ENCODE assay signal across 9 mouse cellular contexts in genomic region chr13:114987161-114987560, GRCm38 (mm10). TPM values are rescaled to one million over a fixed set of nuclear protein-coding genes. Genes with fewer than 3 reads are reported as not detected.
DNase-seq lines count a peak whose midpoint lies in the region; ATAC-seq and TF ChIP-seq lines count a peak whose summit lies in the region.
"Had no signal": no experiment of that assay in that cellular context is flagged by ENCODE, and none has a peak within 500 bp of the region (broad histone marks: within the 10 kb centered on the region; RNA-seq: fewer than 3 reads in every experiment).

No protein-coding gene starts in this region.

- peak; percentile 78 for TF ChIP-seq CTCF in heart, adult 2 months (IDR thresholded peaks at IDR 0.05)
- TF ChIP-seq CTCF in E14TG2a.4 (conservative IDR thresholded peaks at IDR 0.05; ENCODE audit: low read length), result peak; percentile 22

- no peak overlapping the region for H3K4me2 ChIP-seq in forebrain, embryonic 14.5 days (ENCODE audit: low read length)

- TF ChIP-seq EP300 in heart, adult 2 months (IDR thresholded peaks at IDR 0.05; ENCODE audit: insufficient read depth, low read depth, low read length), result peak; percentile 50; the same call in 1 of the 2 replicates

- no peaks in the 10 kb centered on the region for H3K79me2 ChIP-seq in heart, adult 2 months (replicated peaks; ENCODE audit: control insufficient read depth, insufficient read depth, low read length)

- peaks cover 2% of the 10 kb centered on the region; the same call in 1 of the 2 replicates for H3K4me1 ChIP-seq in heart, adult 2 months (ENCODE audit: control insufficient read depth, insufficient read depth, low read length)
- 0 out of 2 replicates have a peak, but pooled peaks cover 4% of the 10 kb centered on the region for H3K4me1 ChIP-seq in heart, embryonic 10.5 days
- H3K4me1 ChIP-seq in E14TG2a.4 (replicated peaks; ENCODE audit: low read depth, low read length), result no peaks in the 10 kb centered on the region
- peaks cover 3% of the 10 kb centered on the region; the same call in 1 of the 2 replicates for H3K4me1 ChIP-seq in forebrain, embryonic 14.5 days (ENCODE audit: control insufficient read depth, insufficient read depth, low read length)

- H3K9ac ChIP-seq in heart, adult 2 months (ENCODE audit: low read depth, low read length), result no peak overlapping the region
- no peak overlapping the region for H3K9ac ChIP-seq in forebrain, embryonic 14.5 days (ENCODE audit: low read length)

- H3K36me3 ChIP-seq in heart, adult 2 months (ENCODE audit: control insufficient read depth, insufficient read depth, low read length), result peaks cover 19% of the 10 kb centered on the region
- peaks cover 20% of the 10 kb centered on the region for H3K36me3 ChIP-seq in heart, embryonic 10.5 days
- H3K36me3 ChIP-seq in E14TG2a.4 (ENCODE audit: insufficient read depth, low read length), result no peaks in the 10 kb centered on the region
- H3K36me3 ChIP-seq in forebrain, embryonic 14.5 days (ENCODE audit: control insufficient read depth, insufficient read depth, low read length), result no peaks in the 10 kb centered on the region

- DNase-seq in heart, adult 2 months, result peak; percentile 32 to 34
- no peak for DNase-seq in heart, embryonic 10.5 days (ENCODE audit: low spot score)
- DNase-seq in heart, adult 8-10 months (ENCODE audit: low spot score), result peak; percentile 77
- peak; percentile 34 to 42 for DNase-seq in kidney, postnatal 4 days
- DNase-seq in yolk sac, embryonic 10.5 days (ENCODE audit: low spot score), result peak; percentile 20
- no peak for DNase-seq in frontal cortex, postnatal 36 days (ENCODE audit: low spot score in 2 of 2)
- DNase-seq in forebrain, embryonic 14.5 days (ENCODE audit: low spot score), result no peak

- peak overlapping the region; percentile 58 for H3K27ac ChIP-seq in heart, adult 2 months
- no peak overlapping the region for H3K27ac ChIP-seq in heart, embryonic 10.5 days
- H3K27ac ChIP-seq in forebrain, embryonic 14.5 days (ENCODE audit: low read depth, low read length), result no peak overlapping the region

- intact Hi-C loops in heart, adult 2 months (cut with DNase I), result loop anchor here (2.0 to 10.0 kb wide), 3 partner anchors 115 to 1728 kb away; partner anchors contain the start of genes Gm49395 and Itga1

- no peak overlapping the region for H3K4me3 ChIP-seq in heart, adult 2 months
- no peak overlapping the region for H3K4me3 ChIP-seq in heart, embryonic 10.5 days
- H3K4me3 ChIP-seq in E14TG2a.4 (replicated peaks; ENCODE audit: low read length), result no peak overlapping the region
- no peak overlapping the region for H3K4me3 ChIP-seq in forebrain, embryonic 14.5 days (ENCODE audit: low read depth, low read length)
- H3K4me3 ChIP-seq: myocyte had no signal

- 20% methylated on average over 2 of the region's 2 CpGs for WGBS in heart, adult 2 months
- 43% methylated on average over 2 of the region's 2 CpGs for WGBS in heart, embryonic 10.5 days
- 71% methylated on average over 2 of the region's 2 CpGs for WGBS in forebrain, embryonic 14.5 days

- H3K27me3 ChIP-seq in heart, adult 2 months (ENCODE audit: control insufficient read depth, insufficient read depth, low read length), result no peaks in the 10 kb centered on the region
- H3K27me3 ChIP-seq in heart, embryonic 10.5 days (ENCODE audit: insufficient read depth, poor library complexity, severe bottlenecking), result no peaks in the 10 kb centered on the region
- H3K27me3 ChIP-seq in E14TG2a.4 (ENCODE audit: insufficient read depth, low read length), result no peaks in the 10 kb centered on the region
- H3K27me3 ChIP-seq in forebrain, embryonic 14.5 days (replicated peaks; ENCODE audit: control insufficient read depth, insufficient read depth, low read length), result no peaks in the 10 kb centered on the region

- TF ChIP-seq POLR2A in heart, adult 2 months (IDR thresholded peaks at IDR 0.05; ENCODE audit: insufficient read depth, low read depth, low read length), result no peak

- no peaks in the 10 kb centered on the region for H3K9me3 ChIP-seq in heart, embryonic 10.5 days
- no peaks in the 10 kb centered on the region for H3K9me3 ChIP-seq in E14TG2a.4 (ENCODE audit: low read length)
- H3K9me3 ChIP-seq in forebrain, embryonic 14.5 days (replicated peaks; ENCODE audit: control insufficient read depth, low read length), result no peaks in the 10 kb centered on the region

- no peak for ATAC-seq in forebrain, embryonic 14.5 days

RNA-seq across cellular contexts. Expression of gene Itga2, which starts 55.3 kb away (rescaled TPM):
- total RNA-seq in heart, adult 2 months (2021), result 1 to 10 TPM; 1.3 TPM
- 0.21 and 0.29 TPM in 2 replicates for polyA plus RNA-seq in heart, adult 2 months (2012; rRNA removed)
- polyA plus RNA-seq in heart, embryonic 10.5 days (2016; fragmentation: Nextera tagmentation; extraction: Ambion mirVana), result 1.2 and 1.4 TPM in 2 replicates
- 1 to 10 TPM in 1 of 4 experiments, under 1 TPM in 3; 0.53 to 1.1 (median 0.67) TPM for total RNA-seq in heart, adult 8-10 months (2022)
- polyA plus RNA-seq in forebrain, embryonic 14.5 days (2014; fragmentation: Nextera tagmentation; extraction: Ambion mirVana), result 2.0 and 2.7 TPM in 2 replicates

Comparison
In these comparisons a context has a peak if more than half of its experiments do, and no peak if none do; other contexts are left out.
1. DNase-seq: peak in heart, adult 2 months (2 of 2), heart, adult 8-10 months (single experiment), kidney, postnatal 4 days (2 of 2) and yolk sac, embryonic 10.5 days (single experiment); none in heart, embryonic 10.5 days (single experiment), frontal cortex, postnatal 36 days (0 of 2) and forebrain, embryonic 14.5 days (single experiment).